Mouse (Mus musculus): Measurements from ENCODE around the gene Bloc1s5. TPM values are rescaled to one million over a fixed set of nuclear protein-coding genes. Genes with fewer than 3 reads are reported as not detected.

The Bloc1s5 gene
- total and polyA plus RNA-seq, 3 experiments, result 5.6 to 12.7 (median 9.3) TPM

GRCm38 (mm10) chr13:38640961-38641360 lies 6.1 kb upstream of the Bloc1s5 start:
- no peaks in the 10 kb centered on the region; a peak in 1 of 4 replicates for H3K4me1 ChIP-seq (ENCODE audit: control insufficient read depth in 1 of 2, insufficient read depth in 2 of 2)
- H3K4me2 ChIP-seq (ENCODE audit: insufficient read depth, low read depth, poor library complexity, severe bottlenecking), result no peak overlapping the region
- no peak overlapping the region for H3K4me3 ChIP-seq (replicated peaks in 1 of 3; ENCODE audit: low read depth in 2 of 3, low read length in 2 of 3, poor library complexity in 1 of 3)
- H3K27ac ChIP-seq (ENCODE audit: insufficient read depth, low read depth), result no peak overlapping the region
- no peaks in the 10 kb centered on the region for H3K79me2 ChIP-seq (replicated peaks; ENCODE audit: control insufficient read depth, extremely low read depth, insufficient read depth, poor library complexity, severe bottlenecking)
- H3K9me3 ChIP-seq (replicated peaks; ENCODE audit: low read length), result no peaks in the 10 kb centered on the region
- TF ChIP-seq BHLHE40 (IDR thresholded peaks at IDR 0.05; ENCODE audit: low read depth, low read length) (no peak), USF2 (conservative IDR thresholded peaks at IDR 0.05; ENCODE audit: low read depth, low read length) (no peak), TBP (conservative IDR thresholded peaks at IDR 0.05; ENCODE audit: low read depth, low read length) (no peak), ZNF384 (IDR thresholded peaks at IDR 0.05; ENCODE audit: low read depth, low read length) (no peak), TCF12 (IDR thresholded peaks at IDR 0.05; ENCODE audit: low read depth, low read length) (no peak)
- peaks cover 23 to 54% of the 10 kb centered on the region in 2 experiments for H3K36me3 ChIP-seq (replicated peaks in 1 of 2; ENCODE audit: control insufficient read depth in 1 of 2, insufficient read depth in 1 of 2, low read length in 1 of 2)
- in situ Hi-C loops (cut with MboI; ENCODE audit: low pct_ligation_motif_present, low pct_unique_long_range_greater_than_20kb, low sequenced_read_pairs), result no loop called here
- no peak overlapping the region for H3K9ac ChIP-seq (ENCODE audit: insufficient read depth, low read depth)
- dilution Hi-C loops (cut with MboI; ENCODE audit: extremely low pct_ligation_motif_present, extremely low pct_unique_long_range_greater_than_20kb, low sequenced_read_pairs), result no loop called here
- no peaks in the 10 kb centered on the region for H3K27me3 ChIP-seq (replicated peaks)
- DNase-seq (ENCODE audit: extremely low read depth), result no peak

- no peaks in the 10 kb centered on the region for H3K9me3 ChIP-seq (replicated peaks; ENCODE audit: low read length)
- no peaks in the 10 kb centered on the region for H3K27me3 ChIP-seq (replicated peaks)
- peaks cover 5 to 32% of the 10 kb centered on the region in 2 experiments for H3K36me3 ChIP-seq (replicated peaks in 1 of 2; ENCODE audit: control insufficient read depth in 1 of 2, insufficient read depth in 1 of 2, low read length in 1 of 2)
- dilution Hi-C loops (cut with MboI; ENCODE audit: extremely low pct_ligation_motif_present, extremely low pct_unique_long_range_greater_than_20kb, low sequenced_read_pairs) (no loop called here), in situ Hi-C loops (cut with MboI; ENCODE audit: low pct_ligation_motif_present, low pct_unique_long_range_greater_than_20kb, low sequenced_read_pairs) (no loop called here)
- H3K4me3 ChIP-seq (replicated peaks in 1 of 3; ENCODE audit: low read depth in 2 of 3, low read length in 2 of 3, poor library complexity in 1 of 3), result no peak overlapping the region
- peaks cover 6 to 9% of the 10 kb centered on the region in 2 experiments; a peak in 3 of 4 replicates for H3K4me1 ChIP-seq (ENCODE audit: control insufficient read depth in 1 of 2, insufficient read depth in 2 of 2)
- H3K27ac ChIP-seq (ENCODE audit: insufficient read depth, low read depth), result no peak overlapping the region
- no peak for DNase-seq (ENCODE audit: extremely low read depth)
- no peak overlapping the region for H3K4me2 ChIP-seq (ENCODE audit: insufficient read depth, low read depth, poor library complexity, severe bottlenecking)
- no peaks in the 10 kb centered on the region for H3K79me2 ChIP-seq (replicated peaks; ENCODE audit: control insufficient read depth, extremely low read depth, insufficient read depth, poor library complexity, severe bottlenecking)
- TF ChIP-seq MXI1 (IDR thresholded peaks at IDR 0.05; ENCODE audit: low read depth, low read length) (no peak), CHD1 (IDR thresholded peaks at IDR 0.05; ENCODE audit: low read depth, low read length) (no peak), RCOR1 (conservative IDR thresholded peaks at IDR 0.05; ENCODE audit: low read depth, low read length) (no peak), TCF12 (IDR thresholded peaks at IDR 0.05; ENCODE audit: low read depth, low read length) (no peak), POLR2A (IDR thresholded peaks at IDR 0.05; ENCODE audit: low read depth, low read length) (no peak), ZMIZ1 (IDR thresholded peaks at IDR 0.05; ENCODE audit: low read depth, low read length) (no peak), UBTF (IDR thresholded peaks at IDR 0.05; ENCODE audit: low read depth, low read length) (no peak), EP300 (IDR thresholded peaks at IDR 0.05; ENCODE audit: low read length) (no peak), KAT2A (IDR thresholded peaks at IDR 0.05; ENCODE audit: insufficient replicate concordance, low read length) (no peak), USF1 (IDR thresholded peaks at IDR 0.05; ENCODE audit: low read depth, low read length) (no peak), NELFE (IDR thresholded peaks at IDR 0.05; ENCODE audit: low read depth, low read length) (no peak), MEF2A (IDR thresholded peaks at IDR 0.05; ENCODE audit: borderline replicate concordance, low read depth, low read length) (no peak), MAZ (IDR thresholded peaks at IDR 0.05; ENCODE audit: low read depth, low read length) (no peak)
- H3K9ac ChIP-seq (ENCODE audit: insufficient read depth, low read depth), result no peak overlapping the region
Measured at GRCm38 (mm10) chr13:38638694-38639093, 3.8 kb upstream of the Bloc1s5 start.

Measured in CH12.LX (cell line).